Mouse (Mus musculus): Measurements from ENCODE around the gene Ap2a2. TPM values are rescaled to one million over a fixed set of nuclear protein-coding genes. Genes with fewer than 3 reads are reported as not detected.
A peak's percentile ranks its signal among the peaks of the same experiment; 100 is the strongest.
"Not testable (repeated sequence)": the region's sequence is repeated elsewhere in the genome, so short reads cannot be mapped to it uniquely, and the experiment has no call there.

The Ap2a2 gene
- polyA plus RNA-seq, 1 experiment from 2014 or later = 33.8 TPM

GRCm38 (mm10) chr7:141639335-141639890 lies 77.4 kb downstream of the Ap2a2 start:
- not testable (repeated sequence) for H3K4me1 ChIP-seq (ENCODE audit: insufficient read depth); H3K36me3 ChIP-seq (replicated peaks; ENCODE audit: insufficient read depth, low read length); H3K27me3 ChIP-seq (ENCODE audit: insufficient read depth, low read length); H3K4me2 ChIP-seq (ENCODE audit: low read depth, low read length); H3K27ac ChIP-seq (ENCODE audit: low read depth); DNase-seq; H3K9me3 ChIP-seq (ENCODE audit: low read length); H3K4me3 ChIP-seq (ENCODE audit: low read depth, low read length); H3K9ac ChIP-seq (replicated peaks)
- WGBS (ENCODE audit: insufficient replicate concordance) = 77% methylated on average over 5 of the region's 5 CpGs
- ATAC-seq = peak; percentile 20

- WGBS (ENCODE audit: insufficient replicate concordance) = 75% methylated on average over 1 of the region's 1 CpGs
Measured at GRCm38 (mm10) chr7:141642375-141642774, 80.4 kb downstream of the Ap2a2 start.

GRCm38 (mm10) chr7:141643160-141643559 lies 81.2 kb downstream of the Ap2a2 start:
- Histone ChIP-seq H3K9me3 (ENCODE audit: low read length) (no peaks in the 10 kb centered on the region), H3K4me2 (ENCODE audit: low read depth, low read length) (no peak overlapping the region), H3K27me3 (ENCODE audit: insufficient read depth, low read length) (no peaks in the 10 kb centered on the region), H3K27ac (ENCODE audit: low read depth) (no peak overlapping the region), H3K4me3 (ENCODE audit: low read depth, low read length) (no peak overlapping the region), H3K4me1 (ENCODE audit: insufficient read depth) (no peaks in the 10 kb centered on the region), H3K9ac (replicated peaks) (no peak overlapping the region), H3K36me3 (replicated peaks; ENCODE audit: insufficient read depth, low read length) (no peaks in the 10 kb centered on the region)
- DNase-seq (peak; percentile 66), ATAC-seq (0 out of 2 replicates have a peak, but pooled peaks have one; percentile 26)
- WGBS (ENCODE audit: insufficient replicate concordance) = 38% methylated on average over 3 of the region's 3 CpGs
- TF ChIP-seq CTCF (IDR thresholded peaks at IDR 0.05; ENCODE audit: low read depth) (peak; percentile 74), EP300 (IDR thresholded peaks at IDR 0.05; ENCODE audit: low read depth) (no peak)

More at GRCm38 (mm10) chr7:141642375-141642774, 80.4 kb downstream of the Ap2a2 start:
- ATAC-seq (no peak), DNase-seq (no peak)
- no peak overlapping the region for H3K4me2 ChIP-seq (ENCODE audit: low read depth, low read length)
- no peaks in the 10 kb centered on the region for H3K9me3 ChIP-seq (ENCODE audit: low read length)
- no peak overlapping the region for H3K4me3 ChIP-seq (ENCODE audit: low read depth, low read length)
- H3K27me3 ChIP-seq (ENCODE audit: insufficient read depth, low read length) = no peaks in the 10 kb centered on the region
- no peak overlapping the region for H3K9ac ChIP-seq (replicated peaks)
- H3K36me3 ChIP-seq (replicated peaks; ENCODE audit: insufficient read depth, low read length) = no peaks in the 10 kb centered on the region
- no peaks in the 10 kb centered on the region for H3K4me1 ChIP-seq (ENCODE audit: insufficient read depth)
- H3K27ac ChIP-seq (ENCODE audit: low read depth) = no peak overlapping the region
- TF ChIP-seq EP300 (IDR thresholded peaks at IDR 0.05; ENCODE audit: low read depth) (no peak), CTCF (IDR thresholded peaks at IDR 0.05; ENCODE audit: low read depth) (no peak)

- Histone ChIP-seq H3K4me2 (ENCODE audit: low read depth, low read length) (no peak overlapping the region), H3K9me3 (ENCODE audit: low read length) (no peaks in the 10 kb centered on the region), H3K4me1 (ENCODE audit: insufficient read depth) (peaks cover 5% of the 10 kb centered on the region; the same call in 1 of the 2 replicates), H3K9ac (replicated peaks) (no peak overlapping the region), H3K4me3 (ENCODE audit: low read depth, low read length) (no peak overlapping the region), H3K27ac (ENCODE audit: low read depth) (no peak overlapping the region), H3K27me3 (ENCODE audit: insufficient read depth, low read length) (no peaks in the 10 kb centered on the region), H3K36me3 (replicated peaks; ENCODE audit: insufficient read depth, low read length) (no peaks in the 10 kb centered on the region)
- DNase-seq = no peak
- TF ChIP-seq EP300 (IDR thresholded peaks at IDR 0.05; ENCODE audit: low read depth) (no peak), CTCF (IDR thresholded peaks at IDR 0.05; ENCODE audit: low read depth) (no peak)
- no peak for ATAC-seq
- WGBS (ENCODE audit: insufficient replicate concordance) = 59% methylated on average over 2 of the region's 2 CpGs
Measured at GRCm38 (mm10) chr7:141647083-141647482, 85.1 kb downstream of the Ap2a2 start.

GRCm38 (mm10) chr7:141647815-141648214 lies 85.8 kb downstream of the Ap2a2 start:
- Histone ChIP-seq H3K4me3 (ENCODE audit: low read depth, low read length) (no peak overlapping the region), H3K36me3 (replicated peaks; ENCODE audit: insufficient read depth, low read length) (no peaks in the 10 kb centered on the region), H3K27ac (ENCODE audit: low read depth) (no peak overlapping the region), H3K9ac (replicated peaks) (no peak overlapping the region), H3K27me3 (ENCODE audit: insufficient read depth, low read length) (no peaks in the 10 kb centered on the region), H3K4me2 (ENCODE audit: low read depth, low read length) (no peak overlapping the region), H3K9me3 (ENCODE audit: low read length) (no peaks in the 10 kb centered on the region), H3K4me1 (ENCODE audit: insufficient read depth) (peaks cover 5% of the 10 kb centered on the region; the same call in 1 of the 2 replicates)
- ATAC-seq = no peak
- TF ChIP-seq CTCF (IDR thresholded peaks at IDR 0.05; ENCODE audit: low read depth) (no peak), EP300 (IDR thresholded peaks at IDR 0.05; ENCODE audit: low read depth) (no peak)
- 75% methylated on average over 11 of the region's 11 CpGs for WGBS (ENCODE audit: insufficient replicate concordance)
- DNase-seq = no peak

GRCm38 (mm10) chr7:141652191-141652590 lies 90.2 kb downstream of the Ap2a2 start:
- 47% methylated on average over 7 of the region's 7 CpGs for WGBS (ENCODE audit: insufficient replicate concordance)
- Histone ChIP-seq H3K27me3 (ENCODE audit: insufficient read depth, low read length) (no peaks in the 10 kb centered on the region), H3K4me1 (ENCODE audit: insufficient read depth) (peaks cover 13% of the 10 kb centered on the region), H3K4me3 (ENCODE audit: low read depth, low read length) (no peak overlapping the region), H3K9ac (replicated peaks) (no peak overlapping the region), H3K4me2 (ENCODE audit: low read depth, low read length) (no peak overlapping the region), H3K9me3 (ENCODE audit: low read length) (no peaks in the 10 kb centered on the region), H3K36me3 (replicated peaks; ENCODE audit: insufficient read depth, low read length) (no peaks in the 10 kb centered on the region), H3K27ac (ENCODE audit: low read depth) (no peak overlapping the region)
- ATAC-seq = peak; percentile 33; the same call in 1 of the 2 replicates
- DNase-seq = peak; percentile 55
- TF ChIP-seq CTCF (IDR thresholded peaks at IDR 0.05; ENCODE audit: low read depth) (no peak), EP300 (IDR thresholded peaks at IDR 0.05; ENCODE audit: low read depth) (no peak)

Measured in liver, postnatal 0 days (tissue).